Mouse (Mus musculus) adrenal gland, adult (tissue): ENCODE results near the gene Fermt1.

Experiments used
- DNase-seq, 2 experiments: peaks; one replicate each; pipeline ENCODE4 v3.0.0; 2022 to 2023; ENCODE audit warnings: low spot score in 1 of 2; ENCODE audit not compliant: inconsistent age in 2 of 2

The Fermt1 gene

GRCm38 (mm10) chr2:132863325-132863724, 82.4 kb downstream of the Fermt1 start:
- DNase-seq: no peak

- DNase-seq: no peak
Observed at GRCm38 (mm10) chr2:132861456-132861855, 84.2 kb downstream of the Fermt1 start.

GRCm38 (mm10) chr2:132860435-132860834, 85.3 kb downstream of the Fermt1 start:
- DNase-seq: no peak

GRCm38 (mm10) chr2:132856333-132856732, 89.4 kb downstream of the Fermt1 start:
- peak; percentile 39 to 72 for DNase-seq
